Mouse (Mus musculus) MEL-GATA-1-ER (cell line): ENCODE results near the gene Dnmt3l.
"Not testable (repeated sequence)": the region's sequence is repeated elsewhere in the genome, so short reads cannot be mapped to it uniquely, and the experiment has no call there.

Experiments used
- DNase-seq: peaks from one replicate; pipeline ENCODE4 v3.0.0-alpha.2; 2012; ENCODE audit warnings: low read depth; ENCODE audit errors: extremely low read depth

Gene Dnmt3l

DNA sequence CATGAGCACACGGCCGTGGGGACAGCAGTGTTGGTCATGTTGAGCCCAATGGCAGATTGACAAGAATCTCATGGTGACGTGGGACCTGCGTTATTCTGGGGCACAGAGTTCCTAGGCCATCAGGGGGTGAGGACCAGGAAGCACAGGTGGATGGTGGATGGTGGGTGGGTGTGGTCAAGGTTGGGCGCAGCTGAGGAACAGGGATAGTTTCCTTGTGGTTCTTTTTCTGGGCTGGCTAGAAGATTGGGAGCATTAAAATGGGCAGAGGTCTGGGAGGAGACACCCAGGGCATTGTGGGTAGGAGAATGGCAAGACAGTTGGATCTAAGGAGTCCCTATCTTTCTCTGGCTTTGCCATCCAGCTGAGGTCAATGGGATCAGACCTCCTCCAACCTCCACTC, at the start of gene Dnmt3l:
Dnmt3l (plus strand) TSS at position 301 of the 400 bp plus-strand sequence.
- no peak for DNase-seq

DNA sequence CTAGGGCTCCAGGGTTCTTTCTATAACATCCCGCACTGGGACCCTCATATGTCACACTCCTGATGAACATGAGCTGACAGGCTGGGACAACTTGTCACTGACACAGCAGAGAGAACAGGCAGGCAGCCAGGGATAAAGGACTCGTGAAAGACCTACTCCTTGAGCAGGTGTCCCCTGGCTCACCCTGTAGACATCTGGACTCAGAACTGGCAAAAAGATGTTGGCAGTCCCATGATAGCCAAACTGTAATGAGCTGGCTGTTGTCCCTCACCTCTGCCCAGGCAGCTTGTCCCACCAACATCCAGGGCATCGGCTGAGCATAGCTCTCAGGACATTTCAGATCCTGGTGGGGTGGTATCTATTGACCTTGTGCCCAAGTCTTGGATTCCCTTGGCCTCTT, 46.1 kb upstream of the Dnmt3l start:
- no peak for DNase-seq

DNA sequence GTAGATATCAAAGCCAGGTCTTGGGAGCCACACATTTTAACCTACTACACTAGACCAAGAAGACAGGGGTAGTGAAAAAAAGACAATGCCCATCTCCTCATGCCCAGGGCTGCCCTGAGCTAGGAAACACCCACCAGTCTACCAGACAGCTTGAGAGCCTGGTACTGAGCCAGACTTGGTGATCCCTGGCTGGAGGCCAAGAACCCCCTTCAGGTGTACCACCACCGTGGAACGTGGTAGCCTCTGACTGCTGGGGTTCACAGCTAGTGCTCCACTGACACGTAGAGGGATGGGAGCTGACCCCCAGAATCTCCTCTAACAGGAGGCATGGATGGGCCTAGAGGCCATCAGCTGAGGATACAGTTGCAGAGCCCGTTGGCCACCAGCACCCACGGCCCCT, 41.5 kb upstream of the Dnmt3l start:
- no peak for DNase-seq

DNA sequence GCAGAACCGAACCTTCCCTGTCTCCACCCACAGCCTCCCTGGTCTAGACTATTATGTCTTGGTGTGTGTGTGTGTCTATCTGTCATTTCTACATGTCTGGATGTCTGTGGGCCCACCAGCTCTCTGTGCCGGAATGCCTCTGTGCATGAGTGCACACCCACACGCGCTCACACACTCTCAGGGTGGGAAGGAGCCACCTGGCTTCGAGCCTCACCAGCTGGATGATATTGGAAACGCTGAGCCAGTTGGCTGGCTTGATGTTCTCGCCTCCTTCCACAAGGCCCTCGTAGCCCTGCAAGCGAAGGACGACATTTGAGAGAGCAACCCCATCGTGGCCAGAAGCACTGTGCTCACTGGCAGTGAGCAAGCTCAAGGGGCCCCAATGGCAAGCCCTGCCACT, 40.0 kb upstream of the Dnmt3l start:
- no peak for DNase-seq

DNA sequence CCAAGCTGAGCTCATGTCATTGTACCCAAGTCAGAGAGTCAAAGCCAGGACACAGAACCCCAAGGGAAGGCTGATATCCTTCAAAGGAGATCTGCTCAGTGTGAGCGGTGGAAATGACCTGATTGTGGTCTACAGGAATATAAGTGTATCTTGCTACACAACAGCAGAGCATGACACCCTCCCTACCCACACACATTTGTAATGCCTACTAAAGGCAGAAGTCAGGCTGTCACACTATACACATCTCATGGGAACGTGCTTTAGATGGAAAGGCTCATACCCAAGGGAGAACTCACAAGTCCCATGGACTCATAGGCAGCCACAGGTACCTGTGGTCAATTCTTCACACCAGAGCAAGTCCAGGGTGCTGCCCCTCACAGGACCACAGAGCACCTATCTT, 39.4 kb upstream of the Dnmt3l start:
- no peak for DNase-seq

DNA sequence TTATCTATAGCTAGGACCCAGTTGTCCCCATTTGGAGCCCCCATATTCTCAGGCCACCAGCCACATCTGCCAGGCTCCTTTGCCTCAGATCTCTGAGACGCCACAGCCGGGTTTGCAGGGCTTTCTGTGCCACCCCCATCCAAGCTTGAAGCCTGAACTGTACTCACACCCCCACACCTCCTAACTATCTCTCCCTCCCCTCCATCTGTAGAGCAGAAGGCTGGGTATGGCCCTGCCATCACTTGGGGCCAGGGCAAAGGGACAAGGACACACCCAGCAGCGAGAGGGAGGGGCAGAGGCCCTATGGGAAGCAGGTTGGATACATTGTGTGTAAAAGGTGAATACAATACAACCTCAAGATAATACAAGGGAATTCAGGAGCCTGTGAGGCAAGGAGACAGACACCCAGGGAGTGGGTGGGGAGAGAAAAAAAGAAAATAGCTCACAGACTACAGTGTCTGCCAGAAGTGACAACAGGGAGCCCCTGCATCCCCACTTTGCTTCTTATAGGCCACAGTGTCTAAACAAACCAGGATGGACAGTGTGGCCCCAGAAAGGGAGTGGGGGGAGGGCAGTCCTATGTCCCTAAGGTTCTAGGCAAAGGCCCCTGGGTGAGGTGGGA, 37.2 kb upstream of the Dnmt3l start:
- no peak for DNase-seq

DNA sequence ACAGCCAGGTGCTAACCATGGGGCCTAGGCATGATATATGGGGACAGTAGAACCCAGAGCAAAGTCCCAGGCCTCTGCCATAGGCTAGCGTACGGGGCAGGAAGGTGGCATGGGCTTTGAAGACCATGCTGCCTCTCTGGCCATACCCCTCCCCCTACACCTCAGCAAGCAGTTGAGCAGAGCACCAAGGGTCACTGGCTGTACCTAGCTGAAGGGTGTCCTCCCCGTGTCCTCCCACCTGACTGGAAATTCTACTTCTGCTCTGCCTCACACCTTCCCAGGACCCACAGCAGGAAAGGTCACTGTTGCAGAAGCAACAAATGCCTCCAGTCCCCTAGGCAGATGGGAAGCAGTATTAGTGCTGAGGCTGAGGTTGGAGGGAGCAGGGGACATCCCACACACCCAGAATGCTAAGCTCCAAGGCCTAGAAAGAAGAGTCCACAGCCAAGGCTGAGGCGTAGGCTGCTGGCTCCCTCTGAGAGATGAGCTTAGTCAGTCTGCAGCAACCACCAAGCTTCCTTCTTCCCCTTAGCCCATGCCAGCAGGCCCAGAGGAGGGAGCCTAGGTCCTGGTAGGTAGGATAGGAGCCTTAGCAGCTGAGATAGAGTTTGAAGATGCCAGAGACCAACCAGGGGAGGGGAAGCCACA, 35.8 kb upstream of the Dnmt3l start:
- DNase-seq = no peak

DNA sequence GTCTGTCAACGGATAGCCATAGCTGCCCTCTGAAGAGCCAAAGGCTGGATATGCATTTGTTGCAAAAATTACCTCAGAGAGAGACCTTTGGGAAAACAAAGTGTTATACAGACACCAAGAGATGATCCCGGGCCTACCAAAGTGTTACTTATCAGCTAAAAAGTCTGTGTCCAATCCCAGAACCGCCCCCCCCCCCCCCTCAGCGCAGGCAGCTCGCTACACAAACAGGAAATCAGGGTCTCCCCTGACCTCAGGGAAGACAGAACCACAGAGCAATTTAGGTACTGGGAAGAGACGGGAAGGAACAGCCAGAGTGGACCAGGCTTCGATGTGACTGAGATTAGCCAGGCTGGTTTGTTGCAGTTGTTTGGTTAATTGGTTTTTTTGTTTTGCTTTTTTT, 34.5 kb upstream of the Dnmt3l start:
- no peak for DNase-seq

DNA sequence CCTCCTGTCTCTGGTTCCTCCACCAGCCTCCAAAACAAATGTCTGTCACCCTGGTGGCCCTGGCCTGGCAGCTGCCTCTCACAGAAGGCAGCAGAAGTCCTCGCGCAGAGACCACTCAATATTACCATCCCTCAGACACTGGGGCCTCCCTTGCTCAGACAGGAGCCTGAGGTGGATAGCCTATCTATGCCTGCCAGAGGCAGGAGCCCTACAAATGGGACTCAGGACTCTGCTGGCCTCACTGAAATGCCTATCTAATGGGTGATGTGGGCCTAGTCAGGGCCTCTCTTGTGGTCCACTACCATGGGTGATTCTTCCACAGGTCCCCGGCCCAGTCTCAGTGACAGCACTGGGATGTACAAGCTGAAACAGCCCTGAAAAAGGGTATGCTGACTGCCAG, 33.6 kb upstream of the Dnmt3l start:
- no peak for DNase-seq

DNA sequence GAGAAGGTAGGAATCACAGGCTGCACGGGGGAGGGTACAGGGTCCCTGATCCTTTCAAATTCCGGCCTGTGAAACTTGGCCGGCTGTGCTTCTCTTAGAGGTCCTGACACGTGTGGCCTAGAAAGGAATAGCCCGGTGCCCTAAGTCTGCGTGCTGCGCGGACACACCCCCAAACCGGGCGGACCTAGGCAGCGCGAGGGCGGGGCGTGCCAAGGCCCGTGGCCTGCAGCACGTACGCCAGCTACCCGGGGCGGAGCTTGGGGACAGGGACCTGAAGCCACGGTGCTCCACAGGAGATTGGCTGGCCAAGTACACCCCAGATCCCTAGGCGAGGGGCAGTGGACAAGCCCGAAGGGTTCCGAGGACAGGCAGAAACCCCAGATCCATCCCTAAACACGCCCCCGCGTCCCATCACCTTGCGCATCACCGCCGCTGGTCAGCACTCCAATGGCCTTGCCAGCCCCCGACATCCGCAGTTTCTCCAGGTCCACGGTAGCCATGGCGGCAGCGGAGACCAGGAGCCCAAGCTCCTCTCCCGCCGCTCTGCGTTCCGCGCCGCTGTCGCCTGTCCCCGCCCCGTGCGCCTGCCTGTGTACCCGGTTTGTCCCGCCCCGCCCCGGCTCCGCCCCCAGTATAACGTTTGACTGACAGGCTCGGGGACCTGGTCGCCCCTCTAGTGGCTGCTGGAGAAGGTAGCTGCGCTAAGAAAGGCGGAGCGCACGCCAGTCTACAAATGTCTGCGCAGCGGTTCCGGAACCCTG, 32.4 kb upstream of the Dnmt3l start:
- DNase-seq = peak; percentile 83

DNA sequence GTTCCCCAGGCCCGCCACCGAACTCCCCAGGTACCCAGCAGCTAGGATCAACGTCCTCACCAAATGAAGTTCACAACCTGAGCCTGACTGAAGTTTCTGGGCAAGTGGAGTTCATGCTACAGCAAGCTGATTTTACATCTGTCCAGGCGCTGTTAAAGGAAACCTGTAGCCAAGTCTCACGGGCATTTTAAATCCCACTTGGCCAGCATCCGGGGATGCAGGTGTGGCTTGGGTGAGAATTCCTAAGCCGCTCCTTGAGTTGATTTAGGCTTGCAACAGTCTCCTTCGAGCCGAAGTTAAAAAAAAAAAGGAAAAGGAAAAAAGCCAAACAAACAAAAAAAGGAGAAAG, 31.8 kb upstream of the Dnmt3l start, which contains the start of gene Pfkl:
Pfkl (minus strand) TSS at position 139 of the 349 bp plus-strand sequence.
- no peak for DNase-seq

DNA sequence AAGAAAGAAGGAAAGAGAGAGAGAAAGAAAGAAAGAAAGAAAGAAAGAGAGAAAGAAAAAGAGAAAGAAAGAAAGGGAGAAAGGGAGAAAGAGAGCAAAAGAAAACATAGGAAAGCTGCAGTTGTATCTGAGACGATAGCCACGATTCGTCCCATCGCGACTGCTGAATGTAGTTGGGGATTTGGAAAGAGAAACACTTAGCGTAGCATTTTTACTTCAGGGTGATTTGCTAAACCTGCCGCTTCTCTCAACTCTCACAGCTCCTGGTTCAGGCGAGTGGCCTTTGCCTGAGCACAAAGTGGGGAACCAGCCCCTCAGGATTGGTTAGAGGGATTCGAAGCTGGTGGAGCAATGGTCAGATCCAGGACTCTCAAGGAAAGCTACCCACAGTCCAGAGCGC, 31.4 kb upstream of the Dnmt3l start:
- DNase-seq = no peak

DNA sequence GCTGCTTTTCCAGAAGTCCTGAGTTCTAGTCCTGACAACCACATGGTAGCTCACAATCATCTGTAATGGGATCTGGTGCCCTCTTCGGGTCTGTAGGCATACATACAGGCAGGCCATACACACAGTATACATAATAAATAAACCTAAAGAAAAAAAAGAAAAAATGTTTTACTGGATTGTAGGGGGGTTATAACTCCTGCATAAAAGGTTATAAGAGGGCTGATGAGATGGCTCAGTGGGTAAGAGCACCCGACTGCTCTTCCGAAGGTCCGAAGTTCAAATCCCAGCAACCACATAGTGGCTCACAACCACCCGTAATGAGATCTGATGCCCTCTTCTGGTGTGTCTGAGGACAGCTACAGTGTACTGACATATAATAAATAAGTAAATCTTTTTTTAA, 30.6 kb upstream of the Dnmt3l start:
- not testable (repeated sequence) for DNase-seq

DNA sequence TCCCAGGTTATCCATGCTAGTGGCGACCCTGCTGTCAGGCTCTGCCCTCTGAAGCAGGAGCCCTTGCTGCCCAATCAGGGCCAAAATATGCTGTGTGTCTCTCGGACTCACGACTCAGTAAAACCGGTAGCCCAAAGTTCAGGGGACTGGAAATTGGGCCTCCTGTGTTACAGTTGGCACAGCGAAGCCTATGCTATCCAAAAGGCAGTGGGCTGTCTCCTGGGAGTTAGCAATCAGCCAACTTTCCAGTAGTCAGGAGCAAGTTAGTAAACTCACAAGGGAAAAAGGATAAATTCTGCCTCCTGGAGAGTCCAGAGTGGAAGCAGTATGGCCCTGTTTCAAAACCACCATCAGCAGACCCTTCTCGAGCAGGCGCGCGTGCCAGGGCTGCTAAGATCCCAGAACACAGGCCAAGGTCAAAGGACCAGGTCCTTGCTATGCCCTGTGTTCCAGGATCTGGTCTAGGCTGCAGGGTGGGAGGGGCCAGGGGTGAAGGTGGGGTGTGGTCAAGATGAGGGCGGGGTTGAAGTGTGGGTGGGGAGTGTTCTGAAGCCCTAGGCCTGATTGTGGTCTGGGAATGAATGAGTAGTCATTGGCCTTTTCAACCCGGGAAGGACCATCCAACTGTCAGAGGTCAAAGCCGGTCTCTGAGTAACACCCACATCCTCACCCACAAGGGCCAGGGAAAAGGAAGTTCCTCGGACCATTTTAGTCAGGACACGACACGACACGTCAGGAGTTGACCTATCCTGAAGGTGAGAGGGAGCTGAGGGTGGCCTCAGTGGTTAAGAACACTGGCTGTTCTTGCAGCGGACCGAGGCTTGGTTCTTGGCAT, 28.9 kb upstream of the Dnmt3l start:
- no peak for DNase-seq

DNA sequence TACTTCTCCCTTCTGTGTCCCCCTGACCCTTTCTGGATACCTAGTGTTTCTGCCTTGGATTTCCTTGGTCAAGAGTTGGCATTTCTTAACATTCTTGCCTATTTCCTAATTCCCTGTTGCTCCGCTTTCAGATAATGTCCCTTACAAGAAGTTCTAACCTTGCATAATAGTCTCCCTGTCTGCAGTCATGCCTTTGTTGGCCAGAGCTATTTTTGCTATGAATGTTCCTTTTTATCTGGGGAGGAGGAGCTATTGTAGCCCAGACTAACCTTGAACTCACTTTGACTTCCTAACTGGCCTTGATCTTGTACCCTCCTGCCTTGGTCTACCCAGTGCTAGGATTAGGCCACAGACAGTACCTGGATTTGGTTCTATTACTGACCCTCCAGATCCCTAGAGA, 26.3 kb upstream of the Dnmt3l start:
- no peak for DNase-seq

DNA sequence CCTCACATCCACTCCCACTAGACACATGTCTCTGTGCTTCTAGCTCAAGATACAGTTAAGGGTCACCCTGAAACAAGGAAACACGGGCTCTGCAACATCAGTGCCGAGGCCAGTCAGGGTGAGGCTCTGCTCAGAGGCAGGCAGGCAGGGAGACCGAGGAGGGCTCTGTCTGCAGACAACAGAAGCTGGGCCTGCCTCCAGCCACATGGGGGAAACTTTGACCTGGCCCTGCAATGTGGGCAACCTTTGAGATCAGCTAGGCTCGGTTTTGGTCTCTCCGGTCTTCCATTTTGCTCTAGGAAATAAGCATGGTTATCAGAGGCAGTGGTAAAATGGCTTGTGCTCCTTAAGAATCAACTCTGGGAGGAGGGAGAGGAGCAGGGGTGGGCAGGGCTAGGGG, 25.4 kb upstream of the Dnmt3l start:
- DNase-seq = no peak

DNA sequence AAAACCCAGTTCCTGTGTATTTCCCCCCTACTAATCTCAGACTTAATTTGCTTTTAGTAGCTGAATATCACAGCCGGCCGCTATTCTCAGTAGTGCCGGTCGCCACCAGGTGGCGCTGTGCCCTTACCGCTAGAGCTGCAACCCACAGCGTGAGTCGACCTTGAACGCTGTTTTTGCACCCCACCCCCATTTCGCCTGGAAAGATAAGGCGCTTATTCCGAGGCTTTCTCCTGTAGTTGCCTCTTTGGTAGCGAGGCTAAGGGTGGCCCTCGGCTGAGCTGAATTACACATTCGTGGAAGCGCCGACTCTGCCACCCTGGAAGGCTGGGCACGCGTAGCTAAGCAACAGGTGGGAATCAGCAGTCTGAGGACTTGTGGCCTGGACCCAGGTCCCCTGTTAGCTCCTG, 22.9 kb upstream of the Dnmt3l start:
- peak; percentile 89 for DNase-seq

DNA sequence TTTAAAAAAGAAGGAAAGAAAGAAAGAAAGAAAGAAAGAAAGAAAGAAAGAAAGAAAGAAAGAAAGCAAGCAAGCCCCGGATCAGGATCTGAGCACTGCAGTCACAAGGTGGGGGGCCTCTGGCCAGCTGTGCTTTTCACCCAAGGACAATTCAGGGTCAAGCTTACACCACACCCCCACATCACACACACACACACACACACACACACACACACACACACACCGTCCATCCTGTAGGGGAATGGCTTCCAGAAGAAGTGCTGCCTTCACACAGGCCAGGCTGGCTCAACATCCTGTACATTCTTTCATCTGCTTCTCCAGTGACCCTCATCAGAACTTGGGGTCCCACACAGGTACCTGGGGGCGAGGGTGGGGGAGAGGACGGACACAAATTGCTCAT, 22.5 kb upstream of the Dnmt3l start:
- no peak for DNase-seq

DNA sequence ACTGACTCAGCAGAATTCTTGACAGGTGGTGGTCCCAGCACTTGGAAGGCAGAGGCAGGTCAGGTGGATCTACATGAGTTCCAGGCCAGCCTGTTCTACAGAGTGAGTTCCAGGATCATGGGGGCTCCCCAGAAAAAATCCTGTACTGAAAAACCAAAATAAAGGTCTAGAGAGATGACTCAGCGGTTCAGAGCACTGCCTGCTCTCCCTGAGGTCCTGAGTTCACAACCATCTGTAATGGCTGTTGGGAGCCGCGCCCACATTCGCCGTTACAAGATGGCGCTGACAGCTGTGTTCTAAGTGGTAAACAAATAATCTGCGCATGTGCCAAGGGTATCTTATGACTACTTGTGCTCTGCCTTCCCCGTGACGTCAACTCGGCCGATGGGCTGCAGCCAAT, 21.8 kb upstream of the Dnmt3l start:
- peak; percentile 86 for DNase-seq

DNA sequence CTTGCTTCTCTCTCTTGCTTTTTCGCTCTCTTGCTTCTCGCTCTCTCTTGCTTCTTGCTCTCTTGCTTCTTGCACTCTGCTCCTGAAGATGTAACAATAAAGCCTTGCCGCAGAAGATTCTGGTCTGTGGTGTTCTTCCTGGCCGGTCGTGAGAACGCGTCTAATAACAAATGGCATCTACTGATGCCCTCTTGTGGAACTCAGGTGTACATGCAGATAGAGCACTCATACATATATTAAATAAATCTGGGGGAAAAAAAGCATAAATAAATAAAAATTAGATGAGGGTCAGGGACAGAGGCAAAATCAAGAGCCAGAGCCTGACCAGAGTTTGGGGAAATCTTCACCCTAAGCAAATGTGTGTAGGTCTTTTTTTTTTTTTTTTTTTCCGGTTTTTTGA, 16.3 kb upstream of the Dnmt3l start:
- DNase-seq = not testable (repeated sequence)

DNA sequence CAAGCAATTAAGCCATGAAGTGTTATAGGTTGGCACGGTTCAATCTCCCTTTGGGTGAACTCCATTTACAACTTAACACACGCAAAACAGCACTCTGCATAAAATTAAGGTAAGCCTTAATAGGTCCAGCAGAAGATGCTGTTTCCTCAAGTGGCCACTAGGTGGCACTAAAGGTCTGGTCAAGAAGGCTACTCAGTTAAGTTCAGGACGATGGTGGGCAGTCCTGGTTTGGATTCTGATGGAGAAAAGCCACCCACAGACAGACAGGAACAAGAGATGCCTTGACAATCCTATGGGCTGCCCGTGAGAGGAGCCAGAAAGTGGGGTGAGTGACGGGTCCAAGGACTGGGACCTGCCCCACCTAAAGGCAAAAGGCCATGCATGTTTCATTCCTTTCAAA, 13.6 kb upstream of the Dnmt3l start:
- peak; percentile 73 for DNase-seq

DNA sequence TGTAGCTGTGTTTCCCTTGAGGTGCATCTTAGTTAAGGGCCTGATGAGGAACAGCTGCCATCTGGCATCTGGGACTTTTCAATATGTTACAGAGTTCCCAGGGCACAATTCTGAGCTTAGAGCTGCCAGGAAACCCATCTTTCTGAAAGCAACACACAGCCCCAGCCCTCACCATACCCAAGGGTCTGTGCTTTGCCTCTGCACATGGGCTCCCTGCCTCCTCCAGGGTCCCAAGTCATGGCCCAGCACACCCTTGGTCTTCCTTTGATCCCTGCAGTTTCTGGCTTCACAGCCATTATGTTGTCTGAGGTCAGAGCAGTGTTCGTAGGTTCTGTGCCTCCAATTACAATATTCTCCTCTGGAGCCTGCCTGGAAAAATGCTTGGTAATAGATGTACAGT, 12.7 kb upstream of the Dnmt3l start:
- DNase-seq = no peak
